Mouse (Mus musculus) heart, postnatal 10 days (tissue): Measurements from ENCODE around the gene Nynrin. TPM values are rescaled to one million over a fixed set of nuclear protein-coding genes. Genes with fewer than 3 reads are reported as not detected.
A peak's percentile ranks its signal among the peaks of the same experiment; 100 is the strongest.

Experiments
- DNase-seq, 2 experiments: peaks; one replicate each; pipeline ENCODE4 v3.0.0; 2021
- intact Hi-C: fragments of 180-260 bp; cut with DNase I; formaldehyde crosslinking; loops from one replicate; pipeline ENCODE4 v1.15.1; 2025
- total RNA-seq, 2 experiments: library from RNA; stranded (reverse); gene quantifications; 2 replicates each; pipeline ENCODE4 v1.2.3; 2021

Nynrin gene
- total RNA-seq, 2 experiments from 2014 or later, result 24.1 to 27.6 TPM

DNA sequence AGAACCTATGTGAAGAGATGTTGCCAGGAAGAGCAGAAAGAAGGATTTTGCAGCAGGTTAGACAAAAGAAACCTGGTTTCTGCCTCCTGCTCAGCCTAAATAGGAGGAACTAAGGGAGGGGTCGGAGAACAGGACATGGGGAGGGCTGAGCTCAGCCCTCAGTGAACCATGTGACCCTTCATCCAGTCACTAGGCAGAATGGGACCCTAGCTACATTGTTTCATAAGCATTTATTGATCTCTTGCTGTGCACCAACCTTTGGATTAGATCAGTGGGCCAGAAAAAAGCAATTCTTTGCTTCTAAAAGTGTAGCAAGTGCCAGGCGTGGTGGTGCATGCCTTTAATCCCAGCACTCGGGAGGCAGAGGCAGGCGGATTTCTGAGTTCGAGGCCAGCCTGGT lies 15.5 kb upstream of the Nynrin start:
- intact Hi-C loops, result no loop called here
- no peak for DNase-seq

GRCm38 (mm10) chr14:55838740-55839139 lies 15.1 kb upstream of the Nynrin start:
- DNase-seq, result no peak
- intact Hi-C loops, result no loop called here

GRCm38 (mm10) chr14:55840853-55841366 lies 12.9 kb upstream of the Nynrin start:
- DNase-seq, result no peak
- intact Hi-C loops, result no loop called here

- no peak for DNase-seq
- intact Hi-C loops, result loop anchor here (2.0 kb wide), 1 partner anchor 20 kb away; the partner anchor contains the start of gene Nfatc4
Measured at GRCm38 (mm10) chr14:55842794-55843193, 11.0 kb upstream of the Nynrin start.

DNA sequence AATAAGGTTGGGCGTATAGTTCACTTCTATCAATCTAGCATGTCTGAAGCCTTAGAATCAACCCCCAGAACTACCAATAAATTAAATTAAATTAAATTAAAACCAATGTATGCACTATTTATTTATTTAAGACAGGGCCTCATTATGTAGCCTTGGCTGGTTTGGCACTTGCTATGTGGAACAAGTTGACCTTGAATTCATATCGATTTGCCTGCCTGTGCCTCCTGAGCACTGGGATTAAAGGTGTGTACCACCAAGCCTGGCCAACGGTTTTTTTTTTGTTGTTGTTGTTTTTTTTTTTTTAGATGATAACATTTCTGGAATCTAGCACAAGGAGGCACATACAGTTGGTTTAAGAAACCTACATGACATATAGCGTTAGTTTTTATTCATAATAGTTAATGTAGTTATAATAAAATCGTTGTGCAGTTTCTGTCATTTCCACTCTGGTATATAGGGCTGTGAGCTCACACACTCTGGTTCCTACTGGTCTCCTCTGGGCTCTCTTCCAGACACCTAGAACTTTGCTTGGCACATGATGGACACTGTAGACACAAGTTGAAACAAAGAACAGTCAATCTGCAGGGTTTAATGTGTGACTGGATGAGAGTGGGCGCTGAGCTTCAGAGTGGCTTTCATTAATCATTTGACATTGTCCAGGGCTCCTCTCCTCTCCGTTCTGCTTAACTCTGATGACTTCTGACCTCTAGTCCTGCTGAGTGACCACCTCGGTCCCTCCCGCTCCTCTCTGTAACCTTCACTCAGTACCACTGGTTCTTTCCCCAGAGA lies 8.1 kb upstream of the Nynrin start:
- intact Hi-C loops, result no loop called here
- no peak for DNase-seq

- DNase-seq, result no peak
- intact Hi-C loops, result no loop called here
Measured at GRCm38 (mm10) chr14:55850885-55851284, 2.9 kb upstream of the Nynrin start.

DNA sequence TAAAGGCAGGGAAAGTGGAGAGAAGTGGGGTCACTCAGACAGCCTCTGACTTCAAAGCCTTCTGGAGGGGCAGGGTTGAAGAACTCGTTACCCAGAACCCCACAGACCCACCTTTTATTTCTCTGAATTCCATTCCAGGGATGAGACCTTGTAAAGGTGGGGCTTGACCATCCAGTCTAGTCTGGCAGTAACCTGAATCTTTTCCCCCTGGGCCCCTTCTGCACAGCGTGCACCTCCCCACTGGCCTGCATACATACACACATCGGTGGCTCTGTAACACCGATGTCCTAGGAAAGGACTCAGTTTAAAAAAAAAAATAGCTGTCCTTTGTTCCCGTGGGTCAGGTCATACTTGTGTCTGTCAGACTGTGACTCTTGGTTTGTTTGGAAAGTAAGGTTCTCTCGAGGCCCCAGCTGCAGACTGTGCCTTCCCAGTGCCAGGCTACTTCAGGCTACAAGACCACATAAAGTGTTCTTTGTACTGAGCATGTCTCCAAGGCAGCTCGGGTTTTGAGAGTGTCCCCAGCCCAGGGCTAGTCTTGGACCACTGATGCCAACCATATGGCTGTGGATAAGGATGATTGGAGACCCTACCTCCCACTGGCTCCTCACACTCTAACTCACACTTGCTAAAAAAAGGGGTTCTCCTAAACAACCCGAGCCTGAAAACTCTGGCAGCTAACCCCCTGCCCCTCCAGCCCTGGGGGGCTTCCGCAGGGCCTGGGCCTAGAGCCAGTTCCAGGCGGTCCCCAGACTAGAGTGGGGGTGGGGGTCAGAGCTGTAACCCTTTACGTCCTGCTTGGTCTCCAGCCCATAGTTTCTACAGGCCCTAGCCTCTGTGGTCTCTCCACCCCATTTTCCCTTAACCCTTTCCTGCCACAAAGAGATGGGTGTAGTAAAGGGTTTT lies 911 bp upstream of the Nynrin start:
- intact Hi-C loops, result no loop called here

GRCm38 (mm10) chr14:55854406-55855100 lies 743 bp downstream of the Nynrin start:
- intact Hi-C loops, result loop anchor here (2.0 kb wide), 1 partner anchor 30 kb away; no protein-coding TSS in a partner anchor
- DNase-seq, result peak; percentile 43 to 49

More for the DNA sequence above, 911 bp upstream of the Nynrin start:
- DNase-seq, result peak; percentile 38 to 48

DNA sequence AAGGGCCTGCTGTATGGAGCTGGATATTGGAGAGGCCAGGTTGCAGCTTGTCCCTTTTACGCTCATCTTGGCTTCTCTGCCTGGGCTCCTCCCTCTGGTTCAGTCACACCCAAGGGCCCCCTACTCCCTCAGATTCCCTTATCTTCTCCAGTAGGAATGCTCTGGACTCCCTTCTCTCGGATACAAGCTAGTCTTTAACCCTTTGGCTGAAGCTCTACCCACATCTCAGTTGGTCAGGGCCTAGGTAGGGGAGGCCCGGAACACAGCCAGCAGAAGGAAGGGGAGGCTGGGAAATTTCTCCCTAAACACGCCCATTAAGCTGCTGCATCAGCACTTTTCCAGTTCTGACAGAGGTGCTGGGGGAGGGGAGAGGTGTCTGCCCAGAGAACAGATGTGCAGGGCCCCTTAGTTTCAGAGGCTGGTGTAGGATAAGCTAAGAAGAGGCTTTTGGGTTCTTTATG lies 1.3 kb downstream of the Nynrin start:
- intact Hi-C loops, result loop anchor here (2.0 kb wide), 1 partner anchor 30 kb away; no protein-coding TSS in a partner anchor
- DNase-seq, result peak; percentile 63 to 64

- DNase-seq, result peak in 1 of 2 experiments; percentile 22
- intact Hi-C loops, result no loop called here
Measured at GRCm38 (mm10) chr14:55857588-55857987, 3.8 kb downstream of the Nynrin start.

GRCm38 (mm10) chr14:55862186-55862585 lies 8.4 kb downstream of the Nynrin start:
- DNase-seq, result no peak
- intact Hi-C loops, result loop anchor here (2.0 kb wide), 1 partner anchor 81 kb away; no protein-coding TSS in a partner anchor

DNA sequence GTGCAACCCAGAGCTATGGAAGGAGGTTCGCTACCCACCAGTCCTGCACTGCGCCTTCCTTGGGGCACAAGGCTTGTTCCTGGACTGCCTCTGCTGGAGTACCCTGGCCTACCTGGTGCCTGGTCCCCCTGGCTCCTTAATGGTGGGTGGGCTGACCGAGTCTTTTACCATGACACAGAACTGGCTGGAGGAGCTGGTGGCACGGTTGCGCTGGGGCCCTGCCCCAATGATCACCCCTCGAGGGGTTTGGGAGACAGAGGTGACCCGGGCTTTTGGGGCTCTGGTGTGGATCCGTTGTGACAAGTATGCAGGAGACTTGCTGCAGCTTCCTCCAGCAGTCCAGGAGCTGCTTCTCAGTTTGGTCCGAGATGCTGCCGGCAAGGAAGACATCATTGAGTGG lies 9.2 kb downstream of the Nynrin start:
- intact Hi-C loops, result loop anchor here (1.0 to 2.0 kb wide), 2 partner anchors 41 to 82 kb away; no protein-coding TSS in a partner anchor
- no peak for DNase-seq

- intact Hi-C loops, result loop anchor here (1.0 to 2.0 kb wide), 2 partner anchors 41 to 83 kb away; no protein-coding TSS in a partner anchor
- DNase-seq, result peak; percentile 86 to 90
Measured at GRCm38 (mm10) chr14:55863773-55864172, 10.0 kb downstream of the Nynrin start.

DNA sequence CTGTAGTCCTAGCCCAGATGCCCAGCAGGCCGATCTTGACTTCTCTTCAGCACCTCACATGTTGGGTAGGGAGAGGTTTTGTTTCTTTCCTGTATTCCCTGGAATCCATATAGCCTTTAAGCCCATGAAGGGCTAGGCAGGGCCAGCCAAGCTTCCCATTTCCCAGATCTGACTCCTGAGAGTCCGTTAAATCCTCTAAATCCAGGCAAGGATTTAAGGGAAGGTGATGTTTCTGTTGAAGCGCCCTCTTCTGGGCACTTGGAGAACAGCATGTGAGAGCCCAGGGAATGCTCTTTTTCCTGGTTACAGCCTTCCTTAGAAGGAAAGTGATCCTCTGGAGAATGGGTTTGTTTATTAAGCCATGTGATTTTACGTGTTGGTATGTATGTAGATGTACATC lies 13.2 kb downstream of the Nynrin start:
- intact Hi-C loops, result no loop called here
- peak; percentile 63 to 83 for DNase-seq

- intact Hi-C loops, result loop anchor here (2.0 kb wide), 1 partner anchor 14 kb away; no protein-coding TSS in a partner anchor
- no peak for DNase-seq
Measured at GRCm38 (mm10) chr14:55868230-55869026, 14.6 kb downstream of the Nynrin start.

GRCm38 (mm10) chr14:55869538-55869937 lies 15.7 kb downstream of the Nynrin start:
- intact Hi-C loops, result loop anchor here (2.0 kb wide), 1 partner anchor 13 kb away; no protein-coding TSS in a partner anchor
- no peak for DNase-seq

GRCm38 (mm10) chr14:55872039-55872438 lies 18.2 kb downstream of the Nynrin start:
- no peak for DNase-seq
- intact Hi-C loops, result loop anchor here (2.0 kb wide), 1 partner anchor 47 kb away; no protein-coding TSS in a partner anchor

DNA sequence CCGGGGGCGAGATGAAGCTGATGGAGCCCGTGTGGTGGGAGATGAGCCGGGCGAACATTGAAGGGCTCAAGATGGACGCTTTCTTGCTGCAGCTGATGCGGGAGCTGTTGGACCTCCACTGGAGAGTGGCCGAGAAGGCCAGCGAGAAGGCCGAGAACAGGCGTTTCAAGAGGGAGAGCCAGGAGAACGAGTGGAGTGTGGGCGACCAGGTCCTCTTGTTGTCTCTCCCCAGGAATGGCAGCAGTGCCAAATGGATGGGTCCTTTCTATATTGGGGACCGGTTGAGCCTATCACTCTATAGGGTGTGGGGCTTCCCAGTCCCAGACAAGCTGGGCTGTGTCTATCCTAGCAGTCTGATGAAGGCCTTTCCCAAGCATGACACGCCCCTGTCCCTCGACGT lies 18.7 kb downstream of the Nynrin start:
- intact Hi-C loops, result loop anchor here (2.0 kb wide), 1 partner anchor 46 kb away; no protein-coding TSS in a partner anchor

DNA sequence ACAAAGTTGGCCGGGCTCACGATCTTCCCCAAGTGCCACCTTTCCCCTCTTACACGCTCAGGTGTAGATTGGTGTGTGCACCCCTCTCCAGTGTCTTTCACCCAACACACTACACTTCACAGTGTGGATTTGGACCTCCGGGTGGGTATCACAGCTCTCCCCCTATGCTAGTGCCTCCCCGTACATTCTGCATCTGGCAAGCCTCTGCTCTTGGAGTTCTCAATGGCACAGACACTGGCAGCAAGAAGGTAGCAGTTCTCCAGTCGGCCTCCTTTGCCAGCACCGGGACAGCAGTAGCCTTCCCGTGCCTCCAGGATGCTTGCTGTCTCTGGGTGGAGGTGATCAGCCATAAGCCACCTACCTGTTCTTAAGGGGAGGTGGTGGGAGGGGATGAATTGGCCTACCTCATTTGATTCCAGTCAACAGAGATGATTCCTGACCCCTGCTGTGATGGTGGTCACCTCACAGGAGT lies 19.5 kb downstream of the Nynrin start:
- intact Hi-C loops, result loop anchor here (2.0 kb wide), 1 partner anchor 46 kb away; no protein-coding TSS in a partner anchor
- DNase-seq, result no peak

More for the DNA sequence above, 18.7 kb downstream of the Nynrin start:
- no peak for DNase-seq
